Mouse (Mus musculus): ENCODE measurements around the gene Thbs2. TPM values are rescaled to one million over a fixed set of nuclear protein-coding genes. Genes with fewer than 3 reads are reported as not detected.

The Thbs2 gene
- total RNA-seq, 2 experiments from 2014 or later = 2.7 to 3.5 TPM

DNA sequence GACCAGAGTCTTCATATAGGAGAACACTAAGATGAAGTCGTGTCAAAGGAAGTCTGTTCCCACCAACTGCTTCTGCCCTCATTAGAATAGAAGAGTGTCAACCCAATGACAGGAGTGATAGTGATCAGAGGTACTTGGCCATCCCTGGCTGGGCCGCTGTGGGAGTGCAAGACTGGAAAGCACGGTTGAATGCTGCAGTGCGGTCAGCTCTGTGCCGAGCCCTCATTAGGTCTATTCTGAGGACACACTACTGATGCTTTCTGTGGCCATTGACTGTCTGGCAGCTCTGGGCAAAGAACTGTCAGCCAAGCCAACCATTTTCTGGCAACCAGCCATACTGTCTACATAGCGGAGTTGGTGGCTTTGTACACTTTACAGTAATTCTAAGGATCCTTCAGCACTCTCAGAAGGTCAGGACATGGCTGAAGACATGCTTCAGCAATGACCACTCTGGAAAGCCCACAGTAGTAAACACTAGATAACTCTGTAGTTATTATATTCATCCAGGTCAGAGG, 2.3 kb upstream of the Thbs2 start:
- DNase-seq = no peak

DNA sequence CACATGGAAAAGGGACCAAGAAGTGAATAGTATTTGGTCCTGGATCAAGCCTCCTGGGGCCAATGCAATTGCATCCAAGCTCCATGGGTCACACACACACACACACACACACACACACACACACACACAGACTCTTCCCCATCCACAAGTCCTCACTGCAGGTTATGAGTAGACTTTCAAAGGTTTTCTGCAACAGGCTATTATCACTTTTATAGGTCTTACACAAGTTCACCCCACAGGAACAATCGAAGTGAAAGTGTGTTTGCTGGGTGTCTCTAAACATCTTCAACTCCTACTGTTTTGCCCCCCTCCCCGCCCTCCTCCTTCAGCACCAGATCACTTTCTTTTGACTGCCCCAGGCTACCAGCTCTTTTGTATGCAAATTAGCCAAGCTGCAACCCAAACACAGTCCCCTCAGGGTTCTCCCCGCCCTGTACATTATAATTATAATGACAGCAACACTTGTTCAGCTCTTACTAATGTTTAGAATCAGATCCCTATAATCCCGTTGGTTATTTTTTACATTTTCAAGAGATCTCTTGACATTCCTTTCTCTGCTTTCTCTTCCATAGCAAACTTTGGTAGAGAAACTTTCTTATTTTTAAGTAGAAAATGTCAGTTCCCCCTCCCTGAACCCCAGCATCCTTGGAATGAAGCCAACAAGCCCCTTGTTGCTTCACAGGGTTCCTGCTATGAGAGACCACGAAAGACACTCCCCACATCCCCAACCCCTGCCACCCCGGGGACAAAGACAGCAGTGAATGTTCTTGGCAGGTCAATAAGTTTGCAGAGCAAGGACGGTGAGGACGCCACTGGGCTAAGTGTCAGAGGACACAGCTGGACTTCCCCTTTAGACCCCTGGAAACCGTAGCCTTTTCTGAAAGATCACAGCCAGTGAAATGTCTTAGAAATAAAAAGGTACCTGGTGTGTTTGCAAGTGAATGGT, 714 bp downstream of the Thbs2 start:
- DNase-seq = no peak

DNA sequence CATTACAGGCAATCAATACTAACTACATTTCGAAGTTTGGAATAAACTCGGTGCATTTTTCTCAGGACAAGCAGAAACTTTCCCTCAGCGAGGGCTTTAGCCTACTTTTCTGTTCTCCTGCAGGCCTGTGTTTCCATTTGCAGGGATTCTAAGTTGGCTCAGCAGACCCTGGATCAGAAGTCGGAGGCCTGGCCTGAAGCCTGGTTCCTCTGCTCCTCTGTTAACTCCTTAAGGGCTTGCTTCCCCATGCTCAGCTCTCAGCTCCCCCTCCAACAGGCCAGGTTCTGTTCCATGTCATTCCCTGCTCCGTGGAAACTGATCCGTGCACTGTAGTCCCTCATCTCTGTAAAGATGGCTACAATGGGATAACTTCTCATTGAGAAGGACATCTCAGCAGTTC, 2.1 kb downstream of the Thbs2 start:
- no peak for DNase-seq

DNA sequence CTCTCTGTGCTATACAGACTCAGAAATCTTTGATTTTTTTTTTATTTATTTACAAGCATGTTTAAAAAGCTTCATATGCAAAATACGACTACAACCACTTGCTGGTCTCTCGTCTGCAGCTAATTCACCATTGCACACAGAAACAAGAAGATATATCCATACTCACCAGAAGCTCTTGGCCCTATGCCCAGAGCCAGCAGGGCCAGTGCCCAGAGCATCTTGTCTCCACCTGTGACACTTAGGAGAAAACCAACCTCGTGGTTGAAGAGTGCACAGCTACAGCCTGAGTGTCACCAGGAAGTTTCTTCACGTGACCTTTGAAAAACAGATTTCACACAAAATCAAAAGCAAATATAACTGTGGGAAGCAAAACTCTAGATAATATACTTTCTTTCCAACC, 2.8 kb downstream of the Thbs2 start:
- DNase-seq = no peak

DNA sequence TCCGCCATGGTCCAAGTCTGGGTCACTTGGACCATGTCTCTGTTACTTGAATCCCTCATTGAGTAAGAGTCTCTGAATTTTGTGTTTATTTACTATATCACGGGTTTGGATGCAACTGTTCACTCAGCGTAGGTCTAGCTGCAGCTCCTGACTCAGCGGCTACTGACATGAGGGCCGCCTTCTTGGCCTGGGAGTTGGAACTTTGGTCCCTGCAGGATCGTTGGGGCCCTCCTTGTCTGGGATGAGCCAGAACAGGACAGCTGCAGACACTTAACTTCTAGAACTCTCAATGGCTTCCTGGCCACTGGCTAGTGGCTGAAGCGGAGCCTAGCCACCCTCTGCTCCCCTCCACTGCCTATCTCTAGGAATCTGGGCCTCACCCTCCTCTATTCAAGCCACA, 11.2 kb downstream of the Thbs2 start:
- DNase-seq = no peak

DNA sequence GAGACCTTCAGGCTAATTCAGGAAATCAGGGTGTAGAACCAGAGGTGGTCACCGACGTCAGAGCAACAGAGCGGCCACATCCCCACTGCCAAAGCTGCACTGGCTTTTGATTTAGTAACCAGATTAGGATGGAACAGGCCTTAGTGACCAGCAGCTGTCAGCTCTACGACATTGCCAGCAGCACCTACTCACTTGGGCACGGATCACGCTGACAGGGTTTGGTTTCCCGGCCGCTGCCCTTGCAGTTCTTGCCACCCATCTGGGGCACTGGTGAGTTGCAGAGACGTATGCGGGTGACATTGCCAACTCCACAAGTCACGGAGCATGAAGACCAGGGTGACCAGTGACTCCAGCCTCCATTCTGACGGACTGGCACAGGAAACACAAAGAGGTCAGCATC, 13.0 kb downstream of the Thbs2 start:
- no peak for DNase-seq

DNA sequence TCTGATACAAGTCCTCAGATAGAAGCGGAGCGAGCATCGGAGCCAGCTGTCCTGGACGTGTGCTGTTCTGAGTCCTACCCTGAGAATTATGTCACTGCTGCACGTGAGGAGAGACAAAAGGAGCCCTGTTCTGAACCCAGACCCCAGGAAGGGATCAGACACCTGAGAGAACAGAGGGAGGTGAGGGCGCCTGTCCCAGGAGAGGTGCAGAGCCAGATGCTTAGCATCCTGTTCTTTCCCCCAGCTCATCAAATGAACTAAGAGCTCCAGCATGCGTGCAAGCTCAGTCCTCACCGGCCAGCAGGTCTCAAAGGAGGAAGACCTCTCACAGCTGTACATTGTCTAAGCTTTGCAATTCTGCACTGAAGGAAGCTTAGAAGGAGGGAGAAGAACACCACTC, 16.8 kb downstream of the Thbs2 start:
- DNase-seq = no peak

DNA sequence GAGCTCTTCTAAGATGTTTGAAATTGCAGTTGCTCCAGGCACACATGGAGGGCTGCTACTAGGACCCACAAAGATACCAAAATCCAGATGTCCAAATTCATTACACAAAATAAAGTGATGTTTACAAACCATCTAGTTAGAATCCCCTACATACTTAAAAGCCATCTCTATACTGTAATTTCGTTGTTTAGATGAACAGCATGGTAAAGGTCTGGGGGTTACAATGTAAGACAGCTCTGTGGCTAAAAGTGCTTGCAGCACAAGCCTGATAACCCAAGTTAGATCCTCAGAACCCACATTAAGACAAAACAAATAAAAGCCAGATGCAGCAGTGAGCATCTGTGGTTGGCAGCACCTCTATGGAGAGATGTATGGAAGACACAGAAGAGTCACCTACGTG, 18.5 kb downstream of the Thbs2 start:
- no peak for DNase-seq

DNA sequence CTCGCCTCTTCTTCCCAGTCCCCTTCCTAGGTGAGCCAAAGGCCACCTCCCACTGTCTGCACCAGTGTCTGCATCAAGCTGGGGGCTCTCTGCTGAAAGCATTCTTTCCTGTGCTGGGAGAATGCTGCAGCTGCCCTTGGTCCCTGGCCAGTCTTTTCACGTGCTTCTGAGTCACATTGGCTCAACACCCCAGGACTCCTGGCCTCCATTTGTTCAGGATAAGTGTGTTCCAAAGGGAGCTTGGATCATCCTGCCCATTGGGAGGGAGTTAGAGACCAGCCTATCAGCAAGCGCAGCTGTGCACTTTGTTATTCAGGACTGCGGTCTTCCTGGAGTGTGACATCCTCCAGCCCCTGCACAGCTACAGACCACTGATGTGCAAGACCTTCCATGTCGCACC, 21.6 kb downstream of the Thbs2 start:
- DNase-seq = peak; percentile 70 to 76

DNA sequence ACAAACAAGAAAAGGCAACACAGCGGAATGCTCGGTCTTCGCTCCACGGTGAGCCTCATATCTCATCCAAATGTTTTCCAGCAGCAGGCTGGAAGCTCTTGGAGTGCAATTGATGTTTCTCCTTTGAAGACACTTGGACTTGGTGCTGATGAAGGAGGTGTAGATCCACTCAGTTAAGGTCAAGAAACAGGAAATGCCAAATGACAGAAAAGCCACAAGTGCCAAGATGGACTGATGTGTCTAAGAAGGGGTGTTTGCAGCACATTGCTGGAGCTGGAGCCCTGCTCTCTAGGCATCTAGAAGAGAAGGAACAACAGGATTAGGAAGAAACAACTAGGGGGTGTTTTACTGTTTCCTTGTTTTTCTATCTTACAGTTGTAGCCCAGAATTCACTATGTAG, 26.8 kb downstream of the Thbs2 start:
- no peak for DNase-seq

DNA sequence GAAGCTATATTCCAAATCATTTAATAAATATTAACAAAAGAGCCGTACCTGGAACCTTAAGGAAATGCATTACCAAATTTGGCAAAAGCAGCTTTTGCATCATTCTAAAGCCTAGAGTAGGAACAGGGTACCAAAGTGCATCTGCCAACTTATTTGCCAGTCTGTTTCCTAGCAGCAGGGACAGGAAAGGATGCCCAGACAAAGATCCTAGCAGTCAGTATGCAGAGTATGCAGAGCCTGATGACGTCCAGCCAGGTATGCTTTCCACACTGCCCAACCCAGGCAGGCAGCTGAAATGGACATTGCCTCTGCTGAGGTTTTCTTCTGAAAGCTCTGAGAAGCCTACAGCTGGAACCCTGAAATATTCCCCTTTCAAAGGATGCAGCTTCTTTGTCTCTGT, 27.6 kb downstream of the Thbs2 start:
- no peak for DNase-seq

DNA sequence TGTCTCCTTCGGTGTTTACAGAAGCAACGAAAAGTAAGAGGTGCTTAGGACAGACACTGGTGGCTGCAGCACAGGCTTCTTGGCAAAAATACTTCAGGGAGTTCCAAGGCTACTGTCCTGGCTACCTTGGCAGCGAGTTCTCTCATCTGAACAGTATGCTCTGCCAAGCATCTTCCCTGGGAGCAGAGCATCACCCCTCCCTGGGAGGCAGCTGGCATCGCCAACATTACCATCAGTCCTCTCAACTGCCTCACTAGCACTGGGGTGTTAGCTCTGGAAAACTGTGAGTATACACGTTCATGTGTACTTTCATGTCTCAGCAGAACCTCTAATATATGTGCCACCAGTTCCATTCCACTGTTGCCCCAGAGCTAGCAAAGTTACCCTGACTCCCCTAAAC, 30.7 kb downstream of the Thbs2 start:
- no peak for DNase-seq

DNA sequence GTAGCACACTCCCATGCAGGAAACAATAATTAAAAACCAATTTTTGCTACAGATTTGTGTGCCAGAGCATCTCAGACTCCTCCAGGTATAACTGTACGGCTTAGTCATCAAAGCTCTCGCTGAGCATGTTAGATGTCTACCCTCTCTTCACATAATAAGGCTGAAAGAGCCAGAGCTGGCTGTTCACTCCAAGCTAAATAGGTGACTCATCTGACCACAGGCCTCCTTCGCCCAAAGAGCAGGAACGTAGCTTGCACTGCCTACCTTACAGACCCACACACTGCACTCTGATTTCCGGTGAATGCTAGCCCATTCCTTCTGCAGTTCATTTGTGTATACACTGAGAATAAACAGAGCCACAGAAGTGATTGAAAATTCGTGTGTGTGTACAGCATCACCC, 31.6 kb downstream of the Thbs2 start:
- DNase-seq = no peak

DNA sequence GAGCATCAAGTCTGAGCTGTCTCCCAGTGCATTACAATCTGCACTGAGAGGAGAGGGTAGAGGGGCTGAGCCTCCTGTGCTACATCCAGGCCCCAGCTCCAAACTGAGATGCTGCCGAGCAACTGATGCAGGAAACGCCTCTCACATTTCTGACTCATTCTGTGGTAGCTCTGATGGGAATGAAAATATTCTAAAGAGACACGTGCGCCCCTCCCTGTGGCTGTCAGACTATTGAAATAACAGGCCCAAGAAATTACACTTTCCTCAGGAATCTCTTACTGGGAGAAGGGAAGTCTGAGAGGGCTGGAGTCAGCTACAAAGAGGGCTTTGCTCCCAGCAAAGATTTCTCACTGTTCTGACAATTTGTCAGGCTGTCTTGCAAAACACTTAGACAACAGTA, 34.3 kb downstream of the Thbs2 start:
- no peak for DNase-seq

DNA sequence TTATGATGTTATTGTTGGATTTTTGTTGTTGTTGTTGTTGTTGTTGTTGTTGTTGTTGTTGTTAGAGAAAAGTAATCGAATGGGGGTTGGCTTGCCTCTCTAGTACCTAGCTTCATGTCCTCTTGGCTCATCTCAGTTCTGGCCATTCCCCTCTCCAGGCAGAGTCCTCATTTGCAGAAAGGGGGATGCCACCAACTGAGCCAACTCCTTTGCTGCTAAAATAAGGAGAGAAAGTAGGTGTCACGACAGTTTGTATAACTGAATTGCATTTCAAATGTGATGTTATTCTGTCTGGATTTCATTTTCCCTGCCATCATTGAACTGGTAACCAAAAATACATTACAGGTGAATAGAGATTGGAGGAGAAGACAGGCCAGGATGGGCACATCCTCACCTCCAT, 35.9 kb downstream of the Thbs2 start:
- DNase-seq = no peak

DNA sequence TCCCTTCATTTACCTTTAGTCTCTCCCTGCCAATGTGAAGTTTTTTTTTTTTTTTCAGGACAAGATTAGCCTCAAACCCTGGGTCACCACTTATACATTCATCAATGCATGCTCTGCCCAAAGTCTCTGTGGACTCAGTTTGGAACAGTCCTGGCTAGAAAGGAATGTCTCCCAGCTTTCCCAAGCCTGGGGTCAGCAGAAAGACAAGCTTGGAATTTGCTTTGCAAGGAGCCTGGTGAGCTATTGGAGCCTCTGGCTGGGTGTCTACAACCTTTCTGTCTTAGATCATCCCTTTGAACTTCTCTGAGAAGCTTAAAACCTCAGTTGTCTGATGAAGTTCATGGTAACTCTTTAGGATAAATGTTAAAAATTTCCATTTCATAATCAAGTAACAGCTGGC, 36.9 kb downstream of the Thbs2 start:
- no peak for DNase-seq

DNA sequence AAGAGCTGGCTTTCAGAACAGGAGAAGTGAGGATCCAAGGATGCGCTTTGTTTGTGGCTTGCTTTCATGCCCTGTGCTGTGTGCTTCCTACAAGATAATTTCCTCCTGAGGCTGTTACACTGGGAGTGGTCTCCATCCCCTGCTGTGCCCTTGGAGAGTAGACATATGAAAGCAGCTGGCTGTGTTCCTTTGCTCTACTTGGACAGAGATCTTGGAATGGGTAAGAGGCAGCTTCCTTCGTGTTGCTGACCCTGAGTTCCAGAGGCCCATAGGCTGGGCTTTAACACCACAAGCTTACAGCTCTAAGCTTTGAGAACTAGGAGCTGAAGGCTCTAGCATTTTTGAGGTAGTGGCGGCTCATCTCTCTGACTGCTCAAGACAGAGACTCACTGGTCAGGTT, 39.1 kb downstream of the Thbs2 start:
- no peak for DNase-seq

DNA sequence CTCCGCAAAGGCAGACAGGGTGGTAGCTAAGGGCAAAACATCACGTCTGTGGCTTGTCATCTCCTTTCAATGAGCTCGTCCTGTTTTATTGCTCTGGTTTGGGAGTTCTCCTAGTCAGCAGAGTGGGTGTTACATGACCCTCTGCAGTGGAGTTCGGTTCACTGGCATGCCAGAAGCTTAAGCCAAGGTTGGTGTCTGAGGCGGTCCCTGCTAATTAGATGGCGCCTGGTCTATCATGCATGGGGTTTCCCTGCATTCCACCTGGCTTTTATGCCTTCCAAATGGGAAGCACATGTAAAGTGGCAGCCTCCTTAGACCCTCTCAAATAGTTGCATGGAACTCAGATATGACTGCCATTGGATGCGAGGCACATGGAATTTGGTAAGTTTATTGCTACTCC, 42.0 kb downstream of the Thbs2 start:
- no peak for DNase-seq

DNA sequence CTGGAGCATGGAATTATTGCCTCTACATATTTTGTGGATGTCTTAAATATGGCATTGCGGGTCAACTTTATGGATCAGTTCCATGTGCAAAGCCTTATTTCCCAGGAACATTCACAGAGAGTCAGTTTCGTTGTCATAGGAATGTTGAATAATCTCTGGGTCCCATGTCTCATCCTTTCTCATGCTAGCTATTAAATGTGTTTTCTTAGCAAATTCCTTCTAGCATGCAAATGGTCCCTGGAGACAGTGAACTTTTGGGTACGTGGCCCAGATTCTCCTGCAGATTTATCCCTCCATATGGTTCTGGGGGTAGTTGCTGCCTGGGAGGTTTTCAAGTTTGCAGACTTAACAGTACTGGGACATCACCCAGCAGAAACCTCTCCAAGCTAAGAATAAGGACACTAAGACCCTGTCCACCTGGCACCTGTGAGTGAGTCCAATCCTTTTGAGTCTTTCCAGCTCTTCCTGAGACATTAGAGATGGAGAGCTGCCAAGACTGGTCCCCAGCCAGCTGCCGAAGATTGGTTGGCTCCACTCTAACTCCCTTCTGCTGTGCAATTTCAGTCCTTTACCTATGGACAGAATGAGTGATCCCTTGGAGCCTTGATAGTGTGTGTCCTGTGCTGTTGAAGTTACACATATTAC, 45.9 kb downstream of the Thbs2 start:
- no peak for DNase-seq

DNA sequence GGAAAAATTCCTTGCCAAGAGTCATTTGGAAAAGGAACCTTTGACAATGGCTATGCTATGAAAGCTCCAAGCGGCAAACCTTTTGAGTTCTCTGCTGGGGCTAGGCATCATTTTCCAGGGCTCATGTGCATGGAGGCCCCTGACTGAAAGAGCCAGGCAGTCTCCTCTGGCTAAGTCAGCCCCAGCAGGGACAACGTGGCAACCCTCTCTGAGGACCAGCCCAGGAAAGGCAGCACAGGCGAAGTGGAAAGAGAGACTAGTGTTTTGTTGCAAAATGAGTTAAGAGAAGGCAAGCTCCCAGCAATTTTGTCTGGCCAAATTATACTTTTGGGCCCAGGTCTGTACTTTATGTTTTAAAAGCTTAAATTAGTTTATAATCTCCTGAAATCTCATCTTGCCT, 50.0 kb downstream of the Thbs2 start:
- DNase-seq = no peak

DNA sequence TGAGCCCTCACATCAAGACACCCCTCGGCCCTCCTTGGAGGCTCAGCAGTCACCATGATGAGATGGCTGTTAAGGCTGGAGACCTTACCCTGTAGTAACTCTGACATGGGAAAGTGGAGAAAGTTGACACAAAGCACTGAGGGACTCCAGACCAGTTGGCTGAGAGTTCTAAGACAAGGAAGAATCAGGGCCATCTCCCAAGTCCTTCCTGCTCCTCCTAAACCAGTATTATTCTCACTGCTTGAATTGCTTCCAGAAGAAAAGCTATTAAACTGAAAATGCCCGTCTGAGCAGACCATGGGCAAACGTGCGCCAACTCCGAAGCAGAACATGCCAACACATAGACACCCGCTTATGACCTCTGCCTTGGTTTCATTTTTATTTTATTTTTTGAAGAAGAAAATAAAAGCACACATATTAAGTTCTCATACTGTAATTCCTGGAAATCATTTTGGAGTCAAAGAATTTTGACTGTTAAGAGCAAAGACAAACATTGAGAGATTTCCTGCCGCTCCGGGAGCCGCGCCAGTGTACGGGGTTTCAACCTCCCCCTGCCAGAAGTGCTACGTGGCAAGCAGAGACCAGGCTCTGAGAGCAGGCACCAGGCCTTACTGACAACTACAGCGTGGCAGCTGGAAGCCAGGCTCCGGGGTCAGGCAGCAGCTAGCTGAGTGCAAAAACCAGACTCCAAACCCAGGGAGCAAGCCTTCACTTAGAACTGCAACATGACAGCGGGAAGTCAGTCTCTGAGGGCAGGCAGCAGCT, 53.5 kb downstream of the Thbs2 start:
- DNase-seq = peak; percentile 8 to 50

DNA sequence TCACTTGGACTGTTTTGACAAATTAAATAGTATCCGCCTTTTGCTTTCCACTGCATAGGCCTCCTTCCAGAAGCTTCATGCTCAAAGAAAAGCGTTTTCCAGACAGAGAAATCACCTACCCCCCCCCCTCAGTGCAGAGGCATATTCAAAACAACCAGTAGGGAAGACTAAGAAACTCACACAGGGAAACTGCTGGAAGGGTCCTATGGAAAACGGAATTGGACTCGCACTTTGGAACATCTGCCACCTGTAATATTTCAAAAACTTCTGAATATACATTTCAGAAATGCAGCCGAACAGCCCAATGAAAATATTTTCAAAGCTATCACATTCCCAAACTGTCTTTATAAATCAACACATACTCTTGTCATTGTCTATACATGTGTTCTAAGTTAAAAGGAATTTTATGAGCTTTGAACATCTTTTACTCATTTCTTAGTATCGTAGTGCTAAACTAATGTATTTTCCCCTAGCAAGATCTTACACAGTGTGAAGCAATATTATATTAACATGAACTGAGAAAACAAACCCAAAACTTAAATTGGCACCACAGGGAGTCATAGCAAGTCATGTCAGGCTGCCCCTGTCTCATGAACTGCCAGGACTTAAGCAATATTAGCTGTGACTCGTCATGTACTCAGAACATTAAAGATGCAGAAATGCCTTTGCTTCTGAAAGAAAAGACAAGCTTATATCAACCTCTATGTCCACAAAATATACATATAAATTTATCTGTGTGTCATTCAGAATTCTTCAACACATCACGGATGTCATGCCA, 58.3 kb downstream of the Thbs2 start:
- no peak for DNase-seq

All from adrenal gland, postnatal 36 days (tissue).